Mouse (Mus musculus) hindlimb bud, embryonic 11.5 days (tissue): ENCODE measurements around the gene Cacna1g.

ENCODE experiments used
- DNase-seq: peaks from one replicate; pipeline ENCODE4 v3.0.0-alpha.2; 2012; ENCODE audit warnings: low read depth, low spot score; ENCODE audit errors: extremely low spot score

Cacna1g gene

DNA sequence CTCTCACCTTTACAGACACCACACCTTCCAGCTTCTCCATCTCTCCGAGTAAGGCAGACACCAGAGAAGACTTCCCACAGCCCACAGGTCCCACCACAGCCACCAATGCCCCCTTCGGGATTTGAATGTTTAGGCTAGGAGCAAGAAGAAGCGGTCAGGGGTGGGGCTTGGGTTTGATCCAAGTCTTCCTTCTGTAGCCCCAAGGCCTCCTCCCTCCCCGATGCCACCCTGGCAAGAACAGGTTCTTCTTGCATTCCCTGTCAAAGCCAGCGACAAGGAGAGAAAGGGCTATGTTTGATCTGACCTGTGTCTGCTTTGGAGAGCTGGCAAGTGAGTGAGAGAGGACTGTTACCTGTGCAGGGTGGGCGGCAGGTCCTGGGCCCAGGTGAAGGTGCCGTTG lies 110.3 kb downstream of the Cacna1g start:
- no peak for DNase-seq

DNA sequence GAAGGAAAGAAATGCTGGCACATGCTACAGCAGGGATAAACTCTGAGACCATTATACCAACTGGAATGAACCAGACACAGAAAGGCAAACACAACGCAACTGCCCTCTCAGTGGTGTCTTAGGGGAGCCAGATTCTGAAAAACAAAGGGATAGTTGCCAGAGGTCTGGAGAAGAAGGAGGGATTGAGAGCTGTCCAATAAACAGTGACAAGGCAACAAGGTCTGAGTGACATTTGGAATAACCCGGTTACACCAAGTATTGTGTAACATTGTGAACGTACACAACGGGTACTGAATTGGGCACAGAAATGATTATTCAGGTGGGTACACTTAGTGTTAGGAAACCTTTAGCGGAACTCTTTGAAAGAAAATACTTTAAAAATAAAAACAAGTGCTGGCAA lies 111.9 kb downstream of the Cacna1g start:
- no peak for DNase-seq

DNA sequence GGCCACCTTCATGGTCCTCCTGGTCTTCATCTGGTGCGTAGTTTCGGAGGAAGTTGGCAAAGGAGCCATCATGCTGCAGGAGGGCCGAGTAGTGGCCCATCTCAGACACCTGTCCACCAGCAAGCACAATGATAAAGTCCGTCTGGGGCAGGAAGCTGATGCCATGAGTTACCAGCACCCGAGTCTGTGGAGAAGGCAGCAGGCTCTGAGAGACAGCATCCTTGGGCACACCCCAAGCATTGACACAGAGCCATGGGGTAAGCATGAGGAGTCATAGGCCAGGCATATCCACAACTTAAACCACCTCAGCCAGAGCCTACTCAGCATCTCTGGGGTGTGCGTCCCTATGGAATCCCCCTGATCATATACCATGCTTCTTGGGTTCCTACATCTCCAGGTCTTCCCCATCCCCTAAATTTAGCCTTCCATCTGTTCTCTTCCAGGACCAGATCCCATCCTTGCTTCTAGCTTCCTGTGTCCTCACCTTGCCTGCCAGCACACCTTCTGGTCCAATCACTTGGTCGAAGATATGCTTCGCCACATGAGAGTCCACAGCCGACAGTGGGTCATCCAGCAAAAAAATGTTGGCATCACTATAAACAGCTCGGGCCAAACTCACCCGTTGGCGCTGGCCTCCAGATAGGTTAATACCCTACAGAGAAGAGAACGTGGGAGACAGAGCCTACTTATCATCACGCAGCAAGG lies 112.7 kb downstream of the Cacna1g start:
- DNase-seq = no peak

DNA sequence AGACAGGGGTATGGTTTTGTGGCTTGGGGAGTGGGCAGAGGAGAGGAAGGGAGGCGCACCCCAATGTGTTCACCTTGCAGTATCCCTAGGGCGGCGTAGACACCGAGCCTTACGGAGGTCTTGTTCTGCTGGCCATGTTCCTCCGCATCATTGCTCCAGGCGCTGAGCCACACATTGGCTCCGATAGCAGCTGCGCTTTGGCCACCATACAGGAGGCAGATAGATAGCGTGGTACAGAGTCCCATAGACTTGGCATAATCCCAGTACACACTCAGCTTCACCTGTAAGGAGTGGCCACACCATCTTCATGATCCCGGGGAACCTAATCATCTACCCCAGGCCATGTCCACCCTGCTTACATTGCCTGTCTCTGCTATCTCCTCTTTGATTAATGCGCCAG lies 114.8 kb downstream of the Cacna1g start:
- DNase-seq = no peak
